Mouse (Mus musculus) embryonic fibroblast, embryonic 13.5 days (primary cell): ENCODE results near the gene Tmem270.
"Not testable (repeated sequence)": the region's sequence is repeated elsewhere in the genome, so short reads cannot be mapped to it uniquely, and the experiment has no call there.

ENCODE experiments used
- CTCF ChIP-seq: IDR thresholded peaks from 2 replicates; pipeline ENCODE4 v1.5.1; 2011; ENCODE audit warnings: mild to moderate bottlenecking, control low read depth, low read length, moderate library complexity, borderline replicate concordance; ENCODE audit not compliant: insufficient read depth
- POLR2A ChIP-seq: IDR thresholded peaks from 2 replicates; pipeline ENCODE4 v1.6.1; 2011; ENCODE audit warnings: low read depth, mild to moderate bottlenecking, control low read depth, low read length, moderate library complexity

DNA sequence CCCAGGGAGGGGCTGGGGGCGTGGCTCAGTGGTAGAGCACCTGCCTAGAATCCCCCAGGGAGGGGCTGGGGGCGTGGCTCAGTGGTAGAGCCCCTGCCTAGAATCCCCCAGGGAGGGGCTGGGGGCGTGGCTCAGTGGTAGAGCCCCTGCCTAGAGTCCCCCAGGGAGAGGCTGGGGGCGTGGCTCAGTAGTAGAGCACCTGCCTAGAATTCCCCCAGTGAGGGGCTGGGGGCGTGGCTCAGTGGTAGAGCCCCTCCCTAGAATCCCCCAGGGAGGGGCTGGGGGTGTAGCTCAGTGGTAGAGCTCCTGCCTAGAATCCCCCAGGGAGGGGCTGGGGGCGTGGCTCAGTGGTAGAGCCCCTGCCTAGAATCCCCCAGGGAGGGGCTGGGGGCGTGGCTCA is 33.0 kb upstream of the Tmem270 start:
- TF ChIP-seq CTCF, POLR2A: not testable (repeated sequence)
